Mouse (Mus musculus): Measurements from ENCODE around the gene Camk2b.
"Not testable (repeated sequence)": the region's sequence is repeated elsewhere in the genome, so short reads cannot be mapped to it uniquely, and the experiment has no call there.

The Camk2b gene

GRCm38 (mm10) chr11:5931947-5932346, 134.2 kb downstream of the Camk2b start:
- not testable (repeated sequence) for DNase-seq

DNA sequence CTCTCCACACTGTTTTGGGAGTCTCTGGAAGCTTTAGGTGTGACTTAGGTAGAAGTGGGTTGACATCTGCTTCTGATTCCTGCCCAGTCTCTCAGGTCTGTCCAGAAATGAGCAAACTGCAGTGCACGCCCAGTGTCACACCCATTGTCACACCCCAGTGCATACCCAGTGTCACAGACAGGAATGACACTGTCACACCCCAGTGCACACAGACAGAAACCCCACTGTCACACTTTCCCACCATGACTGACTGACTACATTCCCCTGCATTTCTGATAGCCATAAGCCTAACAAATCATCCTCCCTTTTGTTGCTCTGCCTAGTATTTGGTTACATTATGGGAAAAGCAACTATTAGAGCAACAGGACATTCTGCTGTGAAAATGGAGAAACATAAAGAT, 135.6 kb downstream of the Camk2b start:
- DNase-seq, result no peak

DNA sequence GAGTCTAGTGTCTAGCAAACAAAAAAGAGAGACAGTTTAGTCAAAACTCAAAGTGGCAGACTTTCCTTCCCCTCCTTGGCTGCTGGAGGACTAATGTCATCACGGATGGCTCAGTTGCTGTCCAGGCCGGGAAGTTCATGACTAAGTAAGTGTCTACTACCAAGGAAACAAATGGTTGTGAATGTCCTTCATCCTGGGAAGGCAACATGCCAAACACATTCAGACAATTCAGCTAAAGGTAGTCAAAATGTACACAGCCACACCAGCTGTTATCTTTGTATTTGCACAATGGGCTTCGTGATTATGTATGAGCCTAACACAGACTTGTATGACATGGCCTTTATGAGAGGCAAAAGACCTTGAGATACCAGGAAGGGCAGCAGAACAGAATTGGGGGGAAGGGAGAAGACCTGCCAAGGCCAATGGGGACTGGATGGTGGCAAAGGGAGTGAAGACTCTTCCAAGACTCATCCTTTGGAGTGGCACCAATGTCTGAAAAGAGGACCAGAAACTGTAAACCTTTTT, 139.4 kb downstream of the Camk2b start:
- DNase-seq, result no peak

DNA sequence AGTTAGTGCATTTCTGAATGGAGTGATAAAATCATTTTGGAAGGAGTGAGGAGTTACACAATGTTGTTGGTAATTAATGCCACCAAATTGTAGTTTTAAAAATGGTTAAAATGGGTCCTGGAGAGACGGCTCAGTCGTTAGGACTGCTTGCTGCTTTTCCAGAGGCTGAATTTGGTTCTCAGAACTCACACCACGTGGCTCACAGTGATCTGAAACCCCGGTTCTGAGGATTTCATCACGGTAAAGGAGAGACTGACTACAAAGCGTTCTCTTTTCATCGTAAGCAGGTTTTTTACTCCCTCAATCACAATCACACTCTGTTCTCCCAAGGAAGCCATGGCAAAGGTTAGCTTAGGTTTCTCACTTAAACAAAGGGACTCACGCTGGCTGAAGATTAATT, 141.5 kb downstream of the Camk2b start:
- DNase-seq, result no peak

DNA sequence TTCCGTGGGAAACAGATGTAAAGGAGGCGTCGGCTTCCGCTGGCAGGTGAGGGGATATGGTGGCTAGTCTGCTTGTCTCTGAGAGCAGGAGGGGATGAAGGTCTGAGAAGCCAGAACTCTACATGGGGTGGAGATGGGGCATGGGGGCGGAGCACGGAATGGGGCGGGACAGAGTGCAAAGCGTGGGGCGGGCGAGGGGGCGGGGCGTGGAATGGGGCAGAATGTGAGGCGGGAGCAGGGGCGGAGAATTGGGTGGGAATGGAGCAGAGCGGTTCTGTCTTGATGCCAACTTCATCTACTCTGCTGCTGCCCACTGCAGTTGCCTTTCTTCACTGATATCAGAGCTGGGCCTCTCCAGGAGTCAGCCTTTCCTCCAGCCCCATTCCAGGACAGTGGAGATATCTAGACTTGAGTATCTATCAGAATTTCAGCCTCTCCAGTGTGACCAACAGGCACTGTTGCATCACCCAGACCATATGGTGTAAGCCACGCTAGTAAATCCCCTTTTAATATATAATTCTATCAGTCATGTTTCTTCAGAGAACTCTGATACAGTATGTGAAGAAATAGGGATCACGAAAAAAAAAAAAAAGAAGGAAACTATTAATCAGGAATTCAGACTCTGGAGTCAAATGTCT, 145.7 kb downstream of the Camk2b start:
- DNase-seq, result no peak
